Mouse (Mus musculus): ENCODE data around the gene Pcsk1.

Gene Pcsk1

DNA sequence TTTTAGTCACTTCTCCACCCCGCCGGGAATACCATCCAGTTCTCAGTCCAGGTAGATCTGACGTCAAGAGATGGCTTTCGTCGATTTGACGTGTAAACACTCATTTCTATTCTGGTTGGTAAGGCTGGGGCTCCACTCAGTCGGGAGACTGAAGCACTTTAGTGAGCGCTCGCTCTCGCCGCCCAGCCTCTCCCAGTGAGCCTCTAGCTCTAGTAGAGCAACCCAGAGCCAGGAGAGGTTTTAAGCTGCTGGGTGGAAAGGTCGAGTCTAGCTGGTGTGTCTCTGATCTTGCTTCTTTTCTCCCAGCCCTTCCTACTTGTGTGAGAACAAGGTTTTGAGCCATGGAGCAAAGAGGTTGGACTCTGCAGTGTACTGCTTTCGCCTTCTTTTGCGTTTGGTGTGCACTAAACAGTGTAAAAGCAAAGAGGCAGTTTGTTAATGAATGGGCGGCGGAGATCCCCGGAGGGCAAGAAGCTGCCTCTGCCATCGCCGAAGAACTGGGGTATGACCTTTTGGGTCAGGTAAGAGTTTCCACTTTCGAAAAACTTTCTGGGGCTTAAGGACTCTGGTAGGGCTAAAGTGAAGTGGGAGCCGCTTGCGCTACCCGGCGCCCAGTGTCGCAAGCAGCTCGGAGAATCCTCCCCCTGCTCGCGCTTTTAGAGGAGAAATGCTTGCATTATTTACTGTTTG lies at the start of gene Pcsk1:
Pcsk1 (plus strand) TSS at position 106 of the 690 bp plus-strand sequence.
- DNase-seq: no peak

DNA sequence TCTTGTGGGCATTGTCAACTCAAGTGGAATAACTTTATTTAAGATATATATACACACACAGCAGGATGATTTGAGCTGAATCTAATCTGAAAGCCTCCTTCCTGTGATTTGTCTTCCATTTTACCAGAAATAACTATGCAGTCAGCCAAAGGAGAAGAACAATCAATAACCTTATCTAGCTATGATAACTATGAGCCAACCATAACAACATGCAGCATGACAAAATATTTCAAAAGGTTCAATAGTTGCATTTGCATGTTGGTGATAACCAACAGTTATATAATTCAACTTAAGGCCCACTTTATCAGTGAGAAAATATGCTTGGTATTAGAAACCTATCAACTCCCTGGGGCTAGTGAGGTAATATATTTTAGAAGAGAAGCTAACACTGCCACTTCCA lies 30.8 kb upstream of the Pcsk1 start:
- no peak for DNase-seq

DNA sequence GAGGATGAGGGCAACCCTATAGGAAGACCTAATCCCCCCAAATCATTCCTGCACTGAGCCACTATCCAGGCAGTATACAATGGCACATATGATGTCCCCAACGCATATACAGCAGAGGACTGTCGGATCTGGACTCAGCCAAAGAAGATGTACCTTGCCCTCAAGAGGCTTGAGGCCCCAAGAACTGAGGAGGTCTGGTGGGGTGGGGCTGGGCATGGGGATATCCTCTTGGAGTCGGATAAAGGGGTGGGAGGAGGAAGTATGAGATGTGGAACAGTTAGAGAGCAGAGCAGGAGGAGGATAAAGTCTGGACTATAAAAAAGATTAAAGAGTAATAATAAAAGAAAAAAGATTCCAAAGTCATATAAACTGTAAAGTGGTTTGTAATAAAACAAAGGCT lies 25.7 kb upstream of the Pcsk1 start:
- no peak for DNase-seq

DNA sequence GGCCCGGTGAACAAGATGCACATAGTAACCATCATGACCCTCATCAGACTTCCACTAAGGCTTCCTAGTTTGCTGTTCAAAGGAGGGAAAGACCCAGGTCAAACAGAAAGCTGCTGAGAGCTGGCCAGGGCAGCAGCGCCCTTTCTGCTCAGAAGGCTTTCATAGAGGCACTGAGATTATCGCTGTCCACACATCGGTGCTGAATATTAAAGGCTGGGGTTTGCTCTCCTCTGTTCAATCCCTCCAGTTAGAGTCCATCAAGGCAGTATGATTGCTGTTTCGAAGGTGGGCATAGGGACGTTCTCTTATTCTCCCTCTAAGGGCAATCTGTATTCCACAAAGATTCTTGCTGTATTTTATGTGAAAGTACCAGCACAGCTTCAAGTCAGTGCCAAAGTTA lies 1.0 kb upstream of the Pcsk1 start:
- DNase-seq: no peak

DNA sequence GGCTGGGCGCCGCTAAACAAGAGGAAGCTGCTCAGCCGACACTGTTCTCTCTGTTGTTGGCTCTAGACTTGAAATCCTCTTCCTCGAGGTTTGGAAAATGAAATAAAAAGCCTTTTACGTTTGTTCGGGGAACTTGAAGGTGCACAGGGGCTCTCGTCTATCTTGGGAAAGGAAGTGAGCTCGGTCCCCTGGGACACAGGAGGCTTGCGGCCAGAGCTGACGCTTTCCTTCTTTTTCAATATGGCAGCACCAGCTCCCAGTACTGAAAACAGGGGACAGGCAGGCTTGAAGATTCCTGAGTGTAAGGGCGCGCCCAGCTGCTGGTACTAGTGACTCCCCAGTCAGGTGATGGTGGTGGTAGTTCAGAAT lies 769 bp downstream of the Pcsk1 start:
- DNase-seq: no peak

DNA sequence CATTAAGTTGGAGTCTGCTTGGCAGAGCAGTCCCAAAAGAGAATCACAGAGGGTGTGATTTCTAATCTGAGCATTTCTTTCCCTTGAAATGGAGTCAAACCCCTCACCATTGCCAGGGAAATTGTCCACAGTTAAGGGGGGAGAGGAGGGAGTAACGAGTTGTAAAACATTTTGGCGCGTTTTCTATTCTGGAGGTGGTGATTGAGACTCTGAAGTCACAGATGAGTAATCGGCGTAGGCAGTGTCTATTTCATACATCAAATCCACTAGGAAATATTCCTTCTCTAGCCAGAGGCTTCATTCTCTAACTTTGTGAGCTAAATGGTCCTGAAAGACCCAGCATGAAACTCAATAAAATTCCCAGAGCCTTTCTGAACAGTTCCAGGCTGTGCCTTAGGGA lies 1.4 kb downstream of the Pcsk1 start:
- DNase-seq: no peak

DNA sequence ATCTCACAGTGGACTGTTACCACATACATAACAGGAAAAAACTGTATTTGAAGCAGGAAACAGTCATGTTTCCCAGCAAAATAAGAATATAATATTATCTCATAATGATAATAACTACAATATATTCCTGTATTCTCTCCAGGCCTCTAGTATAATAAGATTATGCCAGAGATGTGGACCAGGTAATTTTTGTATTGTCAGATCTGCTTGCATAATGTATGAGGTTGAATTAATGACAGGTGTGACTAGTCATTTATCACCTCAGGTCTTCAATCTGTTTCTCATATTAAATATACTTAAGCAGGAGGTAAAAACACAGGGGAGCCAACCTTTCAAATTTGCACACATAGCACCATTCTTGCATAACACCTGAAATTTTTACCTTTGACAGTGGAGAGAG lies 5.9 kb downstream of the Pcsk1 start:
- DNase-seq: no peak

DNA sequence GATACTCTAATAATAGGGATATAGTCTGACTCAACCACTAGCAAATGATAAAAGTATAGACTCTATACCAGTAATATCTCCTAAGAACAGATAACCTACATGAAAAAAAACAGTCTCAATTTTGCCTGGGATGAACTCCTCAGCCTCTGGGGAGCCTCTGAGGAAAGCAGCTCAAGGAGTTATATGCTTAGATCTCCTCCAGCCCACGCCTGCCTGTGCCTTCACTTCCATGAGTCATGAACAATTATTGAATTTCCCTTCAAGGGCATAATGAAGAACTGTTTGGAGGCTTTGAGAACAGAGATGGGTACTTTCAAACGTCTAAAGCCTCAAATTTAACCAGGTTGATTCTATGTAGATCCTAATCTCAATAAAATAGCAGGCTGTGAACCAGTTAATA lies 23.5 kb downstream of the Pcsk1 start:
- no peak for DNase-seq

DNA sequence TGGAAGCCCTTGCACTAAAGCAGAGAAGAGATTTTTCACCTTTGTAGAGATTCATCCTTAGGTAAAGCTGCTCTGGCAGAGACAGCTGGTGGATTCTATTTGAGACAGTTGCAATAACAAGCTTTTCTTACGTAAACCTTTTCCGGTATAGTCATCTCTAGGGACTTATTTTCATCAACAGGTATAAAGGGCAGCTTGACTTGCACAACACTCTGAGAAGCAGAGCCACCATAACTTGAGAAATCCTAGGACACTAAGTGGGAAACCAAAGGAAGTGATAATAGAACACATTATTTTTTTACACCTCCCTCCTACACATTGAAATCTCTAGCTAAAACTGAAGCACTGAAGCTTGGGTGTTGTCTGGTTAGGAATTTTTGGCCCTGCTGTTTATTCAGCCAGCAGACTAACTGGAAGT lies 24.4 kb downstream of the Pcsk1 start:
- DNase-seq: no peak

DNA sequence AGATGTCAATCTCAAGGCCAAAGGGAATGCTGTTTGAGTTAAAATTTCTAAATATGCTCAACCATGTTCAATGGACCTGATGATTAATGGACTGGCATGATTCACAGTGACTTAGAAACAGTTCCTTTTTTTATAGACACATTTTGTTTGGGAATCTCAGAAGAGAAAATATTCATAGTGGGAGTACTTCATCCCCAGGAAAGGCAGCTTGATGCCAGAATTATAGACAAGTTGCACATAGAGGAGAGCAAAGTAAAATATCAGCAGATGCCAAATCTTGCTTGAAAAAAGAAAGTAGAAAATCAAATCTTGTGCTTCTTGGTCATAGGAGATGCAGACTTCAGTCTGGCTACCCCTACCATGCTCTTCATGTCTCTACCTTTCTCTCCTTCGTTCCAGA lies 25.2 kb downstream of the Pcsk1 start:
- no peak for DNase-seq

DNA sequence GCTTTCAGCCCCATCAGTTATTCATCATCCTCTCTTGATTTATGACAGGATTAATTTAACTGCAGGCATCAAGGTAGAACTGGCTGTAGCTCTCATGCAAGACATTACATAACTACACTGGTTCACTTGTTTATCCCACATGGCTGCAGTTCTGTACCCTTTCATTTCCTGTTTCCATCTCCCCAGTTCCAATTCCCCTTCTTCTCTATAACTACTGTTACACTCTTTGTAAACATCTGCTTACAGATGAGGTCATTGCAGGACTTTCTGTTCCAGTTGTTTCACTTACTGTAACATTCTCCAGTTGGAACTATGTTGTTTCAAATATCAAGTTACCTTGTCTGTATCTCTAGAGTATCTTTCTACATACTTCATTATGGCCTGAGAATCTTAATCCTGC lies 46.2 kb downstream of the Pcsk1 start:
- no peak for DNase-seq

DNA sequence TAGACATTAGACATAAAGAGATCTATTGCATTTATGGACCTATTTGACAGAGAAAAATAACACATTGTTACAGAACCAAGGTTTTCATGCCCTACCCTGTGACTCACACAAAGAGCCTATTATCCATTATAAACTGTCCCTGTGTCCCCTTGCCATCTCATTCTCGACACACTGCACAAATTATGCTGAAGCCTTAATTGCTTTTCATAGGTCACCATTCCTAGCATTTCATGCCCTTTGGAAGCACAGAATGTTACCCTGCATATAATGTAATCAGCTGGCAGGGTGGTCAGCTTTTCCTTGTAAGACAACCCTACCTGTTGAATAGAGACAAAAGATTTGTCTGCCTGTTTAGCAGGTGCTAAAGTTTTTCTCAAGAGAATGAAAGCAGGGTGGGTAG lies 71.0 kb downstream of the Pcsk1 start:
- DNase-seq: no peak

DNA sequence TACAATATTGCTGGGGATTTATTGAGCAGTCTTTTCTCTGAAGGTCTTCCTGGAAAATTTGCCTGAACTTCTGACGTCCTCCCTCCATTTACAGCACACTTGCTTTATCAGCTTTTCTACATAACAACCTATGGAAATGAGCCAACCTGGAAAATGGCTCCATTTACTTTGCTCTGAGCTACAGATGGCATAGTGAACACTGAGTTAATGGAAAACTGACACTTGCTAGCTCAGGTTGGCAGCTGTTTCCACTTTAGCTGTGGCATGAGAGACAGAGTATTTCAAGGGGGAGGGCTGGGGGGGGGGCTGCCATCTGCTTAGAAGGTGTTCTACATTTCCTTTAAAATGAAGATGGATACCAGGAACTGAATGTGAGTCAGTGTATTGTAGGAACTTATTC lies 73.8 kb downstream of the Pcsk1 start:
- DNase-seq: no peak
